Mouse (Mus musculus): ENCODE results near the gene Mpp6. TPM values are rescaled to one million over a fixed set of nuclear protein-coding genes. Genes with fewer than 3 reads are reported as not detected.

Mpp6 gene
- total RNA-seq (2021), result 10 to 100 TPM; 93.0 to 96.0 TPM
- long read RNA-seq, transcript Mpp6-203 (14 exons, 2,222 nt), result minor isoform, 6 of 66 reads
- long read RNA-seq, transcript Mpp6-202 (13 exons, 2,161 nt), result major isoform, 36 of 66 reads
- long read RNA-seq, partial matches to known transcripts, result 0 of 66 reads
- long read RNA-seq, other reads (novel, unspliced or antisense), result 18 of 66 reads

DNA sequence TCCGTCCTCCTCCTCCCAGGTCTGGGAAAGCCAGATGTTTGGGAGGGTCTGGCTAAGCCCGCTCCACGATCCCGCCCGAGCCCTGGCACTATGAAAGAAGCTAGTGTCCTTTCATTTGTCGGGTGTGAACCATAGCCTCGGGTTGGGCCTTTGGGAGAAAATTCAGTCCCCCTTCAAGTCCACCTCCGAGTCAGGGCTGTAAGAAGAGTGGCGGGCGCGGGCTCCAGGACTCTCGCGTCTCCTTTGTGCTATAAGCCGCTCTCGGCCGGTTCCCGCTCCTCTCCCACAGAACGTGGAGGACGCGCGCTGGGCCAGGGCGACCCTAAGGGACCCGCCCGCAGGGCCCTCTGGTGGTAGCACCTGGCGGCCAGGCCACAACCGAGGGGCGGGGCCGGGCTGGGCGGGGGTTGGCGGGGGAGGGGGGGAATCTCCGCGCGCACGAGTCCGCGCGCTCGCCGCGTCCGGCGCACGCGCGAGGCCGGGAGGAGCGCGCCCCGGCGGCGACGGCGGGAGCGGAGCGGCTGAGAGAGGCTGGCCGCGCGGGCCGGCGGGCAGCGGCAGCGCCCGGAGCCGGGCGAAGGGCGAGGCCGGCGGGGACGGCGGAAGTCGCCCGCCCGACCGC is at the start of gene Mpp6:
Gene Mpp6 (plus strand): TSS at position 485 of the 622 bp plus-strand sequence.
- peak; percentile 53 to 68 for DNase-seq (ENCODE audit: low spot score in 2 of 2)

DNA sequence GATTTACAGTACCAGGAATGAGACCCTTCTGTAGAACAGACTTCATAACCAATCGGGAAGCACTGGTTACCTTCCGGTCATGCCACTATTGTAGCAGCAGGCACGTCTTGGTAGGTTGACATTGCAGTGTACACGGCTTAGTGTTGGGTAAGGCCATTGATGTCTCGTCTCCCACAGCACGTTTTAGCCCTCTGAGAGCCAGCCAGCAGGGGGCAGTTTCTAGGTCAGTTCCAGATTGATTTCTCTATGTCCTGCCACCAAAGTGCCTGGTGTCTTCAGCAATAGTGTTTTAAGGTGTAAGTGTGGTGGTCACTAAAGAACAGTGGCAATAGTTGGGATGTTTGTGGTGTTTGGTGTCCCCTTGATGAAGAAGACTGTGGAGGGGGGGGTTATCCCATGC is 43.9 kb upstream of the Mpp6 start:
- DNase-seq (ENCODE audit: low spot score in 2 of 2), result no peak

- no peak for DNase-seq (ENCODE audit: low spot score in 2 of 2)
Observed at GRCm38 (mm10) chr6:50068490-50068889, 41.6 kb upstream of the Mpp6 start.

DNA sequence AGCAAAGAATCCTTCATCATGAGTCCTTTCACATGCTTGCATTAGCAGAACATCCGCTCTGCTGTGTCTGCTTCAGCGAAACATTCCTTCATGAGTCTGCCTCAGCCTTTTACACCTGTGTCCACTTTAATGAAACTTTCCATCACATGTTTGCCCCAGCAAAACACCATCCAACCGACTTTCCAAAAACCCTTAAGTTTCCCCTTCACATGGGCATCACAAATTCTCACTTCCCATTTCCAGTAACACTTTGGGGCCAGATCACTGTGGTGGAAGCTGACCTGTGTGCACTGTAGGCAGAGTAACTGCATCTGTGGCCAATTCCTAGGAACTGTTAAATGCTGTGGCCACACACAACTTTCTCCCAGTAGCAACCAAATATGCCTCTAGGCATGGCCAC is 34.8 kb upstream of the Mpp6 start:
- DNase-seq (ENCODE audit: low spot score in 2 of 2), result no peak

GRCm38 (mm10) chr6:50076473-50076872 is 33.6 kb upstream of the Mpp6 start:
- no peak for DNase-seq (ENCODE audit: low spot score in 2 of 2)

DNA sequence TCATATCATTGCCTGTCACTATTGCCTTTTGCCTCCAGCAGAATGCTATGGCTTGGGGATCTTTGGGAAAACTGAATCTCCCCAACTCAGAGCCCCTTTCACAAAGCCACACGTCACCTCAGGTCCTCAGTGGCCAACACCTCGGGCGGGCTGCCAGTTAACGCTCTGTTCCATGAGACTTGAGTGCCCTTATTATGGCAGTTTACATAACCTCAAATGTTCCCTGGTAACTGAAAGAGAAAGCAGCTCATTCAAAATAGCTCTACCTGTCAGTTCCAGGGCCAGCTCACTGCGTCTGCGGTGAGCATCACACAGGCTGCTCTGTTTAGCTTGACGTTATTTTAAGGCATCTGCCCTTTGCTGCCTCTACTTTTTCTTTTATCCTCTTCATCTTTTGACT is 29.6 kb upstream of the Mpp6 start:
- no peak for DNase-seq (ENCODE audit: low spot score in 2 of 2)

DNA sequence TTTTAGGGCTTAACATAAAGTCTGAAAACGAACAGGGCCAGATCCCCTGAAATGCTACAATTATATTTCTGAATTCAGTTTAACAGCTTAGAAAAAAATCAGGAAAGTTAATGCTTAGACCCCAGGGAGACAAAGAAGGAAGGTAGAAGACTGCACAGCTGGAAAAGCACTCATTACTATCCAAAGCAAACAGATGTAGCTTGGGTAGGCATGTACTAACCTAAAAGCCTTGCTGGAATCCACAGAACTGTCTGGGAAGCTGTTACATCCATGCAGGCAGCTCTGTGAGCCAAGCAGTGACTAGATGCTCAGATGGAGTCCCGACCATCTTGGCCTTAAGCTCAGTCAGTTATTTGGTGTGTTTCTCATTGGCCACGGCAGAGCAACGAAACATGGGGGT is 24.8 kb upstream of the Mpp6 start:
- DNase-seq (ENCODE audit: low spot score in 2 of 2), result no peak

DNA sequence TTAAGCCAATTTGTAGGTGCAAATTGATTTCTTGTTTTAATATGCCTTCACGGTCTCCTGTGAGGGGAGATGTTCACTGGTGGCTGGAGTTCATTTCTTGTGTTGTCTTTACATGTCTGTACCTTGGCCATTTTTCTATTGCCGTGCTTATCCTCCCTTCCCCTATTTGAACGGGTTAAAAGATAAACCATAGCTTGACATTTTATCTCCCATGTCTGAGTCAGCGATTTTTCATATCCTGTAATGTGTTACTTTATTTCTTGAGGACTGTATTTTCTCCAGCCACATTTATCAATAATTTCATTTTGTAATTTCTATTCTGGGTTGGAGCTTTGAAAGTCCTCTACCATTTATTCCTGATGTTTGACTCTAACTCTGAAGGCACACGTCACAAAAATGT is 20.7 kb upstream of the Mpp6 start:
- no peak for DNase-seq (ENCODE audit: low spot score in 2 of 2)

DNA sequence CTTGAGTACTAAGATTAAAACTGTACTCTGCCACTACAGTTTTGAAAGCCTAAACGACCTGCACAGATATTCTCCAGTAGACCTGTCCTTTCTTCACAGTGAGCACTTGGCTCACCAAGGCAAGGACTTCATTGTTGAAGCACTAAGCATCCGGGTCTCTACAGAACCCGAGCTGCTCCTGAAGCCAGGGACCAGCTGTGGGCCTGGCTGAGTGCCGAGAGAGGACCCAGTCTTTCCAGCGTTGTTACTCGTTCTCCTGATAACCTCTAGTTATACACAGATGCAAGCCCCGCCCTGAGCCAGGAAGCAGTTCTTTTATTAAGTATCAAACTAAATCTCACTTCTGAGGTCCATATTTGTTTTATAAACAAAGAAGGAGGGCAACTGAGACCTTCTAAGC is 19.8 kb upstream of the Mpp6 start:
- DNase-seq (ENCODE audit: low spot score in 2 of 2), result no peak

- DNase-seq (ENCODE audit: low spot score in 2 of 2), result no peak
Observed at GRCm38 (mm10) chr6:50091462-50092154, 18.4 kb upstream of the Mpp6 start.

GRCm38 (mm10) chr6:50109201-50109756 is 762 bp upstream of the Mpp6 start:
- DNase-seq (ENCODE audit: low spot score in 2 of 2), result no peak

DNA sequence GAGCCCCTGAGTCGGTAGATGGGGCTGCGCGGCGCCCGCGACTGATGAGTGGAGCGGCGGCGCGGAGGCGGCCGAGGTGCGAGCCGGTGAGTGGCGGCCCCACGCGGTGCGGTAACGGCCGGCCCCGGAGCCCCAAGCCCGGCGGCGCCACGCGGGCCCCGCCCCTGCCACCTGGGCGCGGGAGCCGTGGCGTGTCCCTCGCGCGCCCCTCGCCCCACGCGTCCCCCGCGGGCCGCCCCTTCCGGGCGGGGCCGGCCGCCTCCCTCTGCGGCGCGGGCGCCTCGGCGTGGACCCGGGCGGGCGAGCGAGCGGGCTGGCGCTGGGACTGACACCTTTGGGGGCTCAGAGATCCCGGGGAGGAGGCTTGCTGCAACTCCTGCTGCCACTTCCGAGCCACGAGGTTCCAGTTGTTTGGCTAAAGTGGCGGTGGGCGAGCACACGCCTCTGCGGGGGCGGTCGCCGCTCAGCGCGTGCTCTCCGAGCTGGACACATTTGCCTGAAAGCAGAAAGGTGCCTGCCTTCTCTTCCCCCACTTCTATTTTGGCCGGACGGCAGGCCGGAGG is 419 bp downstream of the Mpp6 start:
- DNase-seq (ENCODE audit: low spot score in 2 of 2), result peak; percentile 22 to 62

GRCm38 (mm10) chr6:50111111-50111655 is 1.1 kb downstream of the Mpp6 start:
- no peak for DNase-seq (ENCODE audit: low spot score in 2 of 2)

GRCm38 (mm10) chr6:50112775-50113174 is 2.7 kb downstream of the Mpp6 start:
- DNase-seq (ENCODE audit: low spot score in 2 of 2), result peak; percentile 85 to 96

DNA sequence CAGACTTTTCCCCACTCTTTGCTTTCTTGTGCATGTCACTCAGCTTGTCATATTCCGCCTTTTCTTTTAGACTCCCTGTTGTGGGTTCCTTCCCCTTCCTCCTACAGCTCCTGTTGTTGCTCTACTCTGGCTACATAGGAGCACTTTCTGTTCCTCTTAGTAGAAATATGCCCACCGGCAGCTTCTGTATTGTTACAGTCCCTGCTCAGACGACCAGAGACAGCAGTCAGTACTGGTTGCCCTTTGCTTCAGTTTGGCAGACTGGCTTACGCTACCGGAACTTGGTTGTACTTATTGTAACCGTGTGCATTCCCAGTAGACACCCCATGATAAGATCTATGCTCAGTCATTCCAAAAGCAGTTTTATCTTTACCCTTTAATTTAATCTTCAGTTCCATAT is 4.2 kb downstream of the Mpp6 start:
- no peak for DNase-seq (ENCODE audit: low spot score in 2 of 2)

DNA sequence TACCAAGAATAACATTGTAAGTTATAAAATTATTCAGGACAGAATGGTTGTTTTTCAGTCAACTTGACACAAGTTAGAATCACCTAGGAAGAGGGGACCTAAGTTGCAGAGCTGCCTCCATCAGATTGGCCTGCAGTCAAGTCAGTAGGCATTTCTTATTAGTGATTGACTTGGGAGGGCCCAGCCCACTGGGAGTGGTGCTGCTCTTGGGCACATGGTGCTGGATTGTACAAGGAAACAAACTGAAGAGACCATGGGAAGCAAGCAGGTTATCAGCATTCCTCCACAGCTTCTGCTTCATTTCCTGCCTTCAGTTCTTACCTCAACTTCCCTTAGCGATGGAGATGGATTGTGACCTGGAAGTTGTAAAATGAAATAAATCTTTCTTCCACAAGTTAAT is 10.9 kb downstream of the Mpp6 start:
- DNase-seq (ENCODE audit: low spot score in 2 of 2), result no peak

DNA sequence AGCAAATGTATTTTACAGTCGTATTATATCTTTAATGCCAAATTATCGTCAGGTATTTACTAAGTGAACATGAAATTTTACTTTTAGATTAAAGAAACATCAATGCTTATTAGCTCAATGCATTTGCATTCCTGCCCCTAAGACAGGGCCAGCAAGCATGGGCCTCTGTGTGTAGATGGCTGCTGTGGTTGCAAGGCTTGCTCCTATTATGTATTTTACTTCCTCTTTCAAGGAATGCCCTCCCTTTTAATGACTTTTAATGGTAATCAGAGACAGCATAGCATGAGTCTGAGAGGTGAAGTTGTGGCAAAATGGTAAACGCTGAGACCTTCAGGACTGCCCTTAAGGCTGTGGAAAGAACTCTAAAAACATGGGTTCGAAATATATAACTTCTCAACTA is 12.8 kb downstream of the Mpp6 start:
- no peak for DNase-seq (ENCODE audit: low spot score in 2 of 2)

GRCm38 (mm10) chr6:50124197-50124596 is 14.2 kb downstream of the Mpp6 start:
- no peak for DNase-seq (ENCODE audit: low spot score in 2 of 2)

GRCm38 (mm10) chr6:50126331-50126730 is 16.3 kb downstream of the Mpp6 start:
- no peak for DNase-seq (ENCODE audit: low spot score in 2 of 2)

DNA sequence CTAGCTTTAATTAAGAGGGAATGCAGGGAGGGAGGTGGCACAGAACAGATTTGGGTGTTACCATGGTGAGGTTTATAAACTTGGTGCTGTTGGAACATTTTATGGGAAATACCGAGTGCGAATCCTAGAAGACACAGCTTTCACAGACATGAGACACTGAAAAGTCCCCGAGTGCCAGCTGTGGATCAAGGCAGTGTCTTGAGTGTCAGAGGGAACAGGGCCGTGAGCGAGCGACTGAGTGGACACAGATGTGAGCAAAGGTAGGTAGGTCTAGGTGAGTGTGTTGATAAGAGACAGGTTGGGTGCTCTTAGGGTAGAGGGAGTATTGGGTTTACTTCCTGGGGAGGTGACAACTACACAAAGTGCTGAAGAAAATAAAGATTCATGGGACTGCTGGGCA is 17.5 kb downstream of the Mpp6 start:
- DNase-seq (ENCODE audit: low spot score in 2 of 2), result no peak

- DNase-seq (ENCODE audit: low spot score in 2 of 2), result no peak
Observed at GRCm38 (mm10) chr6:50137651-50138050, 27.6 kb downstream of the Mpp6 start.

DNA sequence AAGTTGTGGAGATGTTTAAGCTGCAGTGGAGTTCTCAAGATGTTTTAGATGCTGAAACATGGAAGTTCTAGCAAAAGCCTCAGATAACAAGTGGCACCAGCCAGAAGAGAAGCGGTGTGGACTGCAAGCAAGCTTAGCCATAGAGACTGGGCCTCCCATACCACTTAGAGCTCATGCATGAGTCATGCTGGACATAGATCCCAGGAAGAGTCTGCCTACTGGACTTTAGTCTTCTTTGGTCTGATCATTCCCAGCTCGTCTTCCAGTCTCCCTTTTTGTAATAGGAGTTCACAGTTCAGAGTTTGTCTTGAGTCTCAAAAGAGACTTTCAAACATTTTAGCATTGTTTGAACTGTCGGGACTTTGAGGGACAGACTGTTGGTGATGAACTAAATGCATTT is 29.5 kb downstream of the Mpp6 start:
- DNase-seq (ENCODE audit: low spot score in 2 of 2), result no peak
